In genomic region chr2:142874562-142874961, GRCm38 (mm10) we compare ENCODE assay signal across 10 mouse cellular contexts. TPM values are rescaled to one million over a fixed set of nuclear protein-coding genes. Genes with fewer than 3 reads are reported as not detected.
A peak's percentile ranks its signal among the peaks of the same experiment; 100 is the strongest.
DNase-seq lines count a peak whose midpoint lies in the region.
"Had no signal": no experiment of that assay in that cellular context is flagged by ENCODE, and none has a peak within 500 bp of the region (broad histone marks: within the 10 kb centered on the region; RNA-seq: fewer than 3 reads in every experiment).

No protein-coding gene starts in this region.

- no peaks in the 10 kb centered on the region for H3K9me3 ChIP-seq in heart, embryonic 10.5 days
- H3K9me3 ChIP-seq: limb, embryonic 12.5 days; midbrain, embryonic 10.5 days had no signal

- no peak overlapping the region for H3K27ac ChIP-seq in heart, embryonic 10.5 days
- H3K27ac ChIP-seq: limb, embryonic 12.5 days; midbrain, embryonic 10.5 days had no signal

- H3K4me1 ChIP-seq in heart, embryonic 10.5 days: peaks cover 12% of the 10 kb centered on the region
- H3K4me1 ChIP-seq: limb, embryonic 12.5 days had no signal

- no peak overlapping the region for H3K4me3 ChIP-seq in heart, embryonic 10.5 days
- H3K4me3 ChIP-seq: limb, embryonic 12.5 days; midbrain, embryonic 10.5 days had no signal

- DNase-seq in heart, adult 11 months: peak; percentile 96
- DNase-seq in heart, embryonic 10.5 days (ENCODE audit: low spot score): no peak
- peak; percentile 40 for DNase-seq in urinary bladder, postnatal 14 days (ENCODE audit: low spot score)
- DNase-seq in urinary bladder, postnatal 10 days (ENCODE audit: low spot score): no peak
- peak; percentile 59 for DNase-seq in heart, postnatal 4 days
- no peak for DNase-seq in spleen, adult 12 weeks (ENCODE audit: low spot score)
- DNase-seq in right cerebral cortex, postnatal 36 days (ENCODE audit: low spot score in 2 of 2): no peak
- no peak for DNase-seq in cerebellum, postnatal 4 days (ENCODE audit: low spot score in 2 of 2)

- H3K36me3 ChIP-seq in heart, embryonic 10.5 days: no peaks in the 10 kb centered on the region
- H3K36me3 ChIP-seq: limb, embryonic 12.5 days; midbrain, embryonic 10.5 days had no signal

- WGBS in heart, embryonic 10.5 days: 93% methylated on average over 2 of the region's 2 CpGs

- H3K27me3 ChIP-seq in heart, embryonic 10.5 days (ENCODE audit: insufficient read depth, poor library complexity, severe bottlenecking): no peaks in the 10 kb centered on the region
- H3K27me3 ChIP-seq: limb, embryonic 12.5 days had no signal

RNA-seq across cellular contexts. Expression of gene Kif16b, which starts 26.8 kb away (rescaled TPM):
- 9.6 and 10.9 TPM in 2 replicates for polyA plus RNA-seq in heart, embryonic 10.5 days (2016; fragmentation: Nextera tagmentation; extraction: Ambion mirVana)
- 10 to 100 TPM; 24.9 to 27.0 TPM for total RNA-seq in heart, postnatal 4 days (2021)

Comparison
In these comparisons a context has a peak if more than half of its experiments do, and no peak if none do; other contexts are left out.
1. DNase-seq: peak in heart, adult 11 months (single experiment), urinary bladder, postnatal 14 days (single experiment) and heart, postnatal 4 days (single experiment); none in heart, embryonic 10.5 days (single experiment), urinary bladder, postnatal 10 days (single experiment), spleen, adult 12 weeks (single experiment), right cerebral cortex, postnatal 36 days (0 of 2) and cerebellum, postnatal 4 days (0 of 2).